Mouse (Mus musculus): ENCODE measurements around the gene Ifitm5.

Ifitm5 gene

GRCm38 (mm10) chr7:140902036-140902875 is 47.8 kb downstream of the Ifitm5 start:
- DNase-seq (ENCODE audit: low read depth, low spot score) = no peak

DNA sequence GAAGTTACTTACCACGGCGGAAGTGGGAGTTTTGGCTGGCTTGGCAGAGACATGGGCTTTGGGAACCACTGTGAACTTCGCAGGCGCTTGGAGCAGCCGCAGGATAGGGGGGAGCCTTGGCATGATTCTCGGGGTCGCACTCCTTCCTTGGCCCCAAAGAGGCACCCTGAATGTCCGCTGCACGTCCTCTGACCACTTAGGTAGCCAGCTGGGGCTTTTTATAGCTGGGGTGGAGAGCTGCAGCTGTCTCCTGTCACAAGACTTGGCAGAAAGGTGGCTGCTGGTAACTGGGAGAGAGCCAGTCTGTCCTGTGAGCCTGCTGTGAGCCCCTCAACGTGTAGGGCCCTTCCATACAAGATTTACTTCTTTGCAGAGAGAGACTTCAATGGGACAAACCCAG is 49.9 kb downstream of the Ifitm5 start, which contains the start of gene Cox8b:
TSS of gene Cox8b (minus strand) at position 227 of the 400 bp plus-strand sequence.
- DNase-seq (ENCODE audit: low read depth, low spot score) = no peak

DNA sequence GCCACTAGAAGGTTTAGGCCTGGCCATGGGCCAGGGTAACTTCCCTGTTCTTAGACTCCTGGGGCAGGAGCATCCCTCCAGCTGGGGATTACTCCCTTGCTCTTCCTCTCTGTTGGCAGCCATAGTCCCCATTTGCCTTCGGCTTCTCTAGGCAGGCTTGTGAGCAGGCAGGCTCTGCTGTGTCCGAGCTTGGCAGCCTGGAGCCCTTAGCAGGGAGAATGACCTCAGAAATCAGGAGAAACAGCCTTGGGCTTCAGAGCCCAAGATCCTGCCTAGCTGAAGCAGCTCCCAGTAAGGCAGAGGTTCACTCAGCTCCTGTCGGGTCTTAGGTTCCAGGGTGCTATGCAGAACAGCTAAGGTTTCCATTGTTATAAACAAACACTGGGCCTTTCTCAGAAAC is 51.0 kb downstream of the Ifitm5 start:
- no peak for DNase-seq (ENCODE audit: low read depth, low spot score)
